Mouse (Mus musculus): ENCODE measurements around the gene Pbld1.

Pbld1 gene

GRCm38 (mm10) chr10:63032956-63033355 lies 27.0 kb upstream of the Pbld1 start:
- in situ Hi-C loops (cut with MboI; ENCODE audit: unreplicated experiment in 2 of 2), result no loop called here

GRCm38 (mm10) chr10:63038571-63039320 lies 21.2 kb upstream of the Pbld1 start:
- in situ Hi-C loops (cut with MboI; ENCODE audit: unreplicated experiment in 2 of 2), result no loop called here

GRCm38 (mm10) chr10:63039867-63040628 lies 19.9 kb upstream of the Pbld1 start:
- in situ Hi-C loops (cut with MboI; ENCODE audit: unreplicated experiment in 2 of 2), result no loop called here

- in situ Hi-C loops (cut with MboI; ENCODE audit: unreplicated experiment in 2 of 2), result no loop called here
Observed at GRCm38 (mm10) chr10:63043154-63043553, 16.8 kb upstream of the Pbld1 start.

GRCm38 (mm10) chr10:63047751-63048150 lies 12.2 kb upstream of the Pbld1 start:
- in situ Hi-C loops (cut with MboI; ENCODE audit: unreplicated experiment in 2 of 2), result no loop called here

GRCm38 (mm10) chr10:63049106-63049505 lies 10.9 kb upstream of the Pbld1 start:
- in situ Hi-C loops (cut with MboI; ENCODE audit: unreplicated experiment in 2 of 2), result no loop called here

GRCm38 (mm10) chr10:63051267-63051666 lies 8.7 kb upstream of the Pbld1 start:
- in situ Hi-C loops (cut with MboI; ENCODE audit: unreplicated experiment in 2 of 2), result loop anchor here in 1 of 2 experiments (25.0 kb wide), 1 partner anchor 239 kb away; no protein-coding TSS in a partner anchor

GRCm38 (mm10) chr10:63052011-63052410 lies 8.0 kb upstream of the Pbld1 start:
- in situ Hi-C loops (cut with MboI; ENCODE audit: unreplicated experiment in 2 of 2), result loop anchor here in 1 of 2 experiments (25.0 kb wide), 1 partner anchor 240 kb away; no protein-coding TSS in a partner anchor

GRCm38 (mm10) chr10:63053007-63053406 lies 7.0 kb upstream of the Pbld1 start:
- in situ Hi-C loops (cut with MboI; ENCODE audit: unreplicated experiment in 2 of 2), result loop anchor here in 1 of 2 experiments (25.0 kb wide), 1 partner anchor 241 kb away; no protein-coding TSS in a partner anchor

GRCm38 (mm10) chr10:63054071-63054470 lies 5.9 kb upstream of the Pbld1 start:
- in situ Hi-C loops (cut with MboI; ENCODE audit: unreplicated experiment in 2 of 2), result loop anchor here in 1 of 2 experiments (25.0 kb wide), 1 partner anchor 242 kb away; no protein-coding TSS in a partner anchor

GRCm38 (mm10) chr10:63054586-63054985 lies 5.4 kb upstream of the Pbld1 start:
- in situ Hi-C loops (cut with MboI; ENCODE audit: unreplicated experiment in 2 of 2), result loop anchor here in 1 of 2 experiments (25.0 kb wide), 1 partner anchor 242 kb away; no protein-coding TSS in a partner anchor

GRCm38 (mm10) chr10:63056966-63057750 lies 2.8 kb upstream of the Pbld1 start:
- in situ Hi-C loops (cut with MboI; ENCODE audit: unreplicated experiment in 2 of 2), result loop anchor here in 1 of 2 experiments (25.0 kb wide), 1 partner anchor 245 kb away; no protein-coding TSS in a partner anchor

GRCm38 (mm10) chr10:63060406-63060805 lies 444 bp downstream of the Pbld1 start:
- in situ Hi-C loops (cut with MboI; ENCODE audit: unreplicated experiment in 2 of 2), result loop anchor here (5.0 to 25.0 kb wide), 5 partner anchors 33 to 336 kb away; partner anchors contain the start of gene Stox1 (in 1 of the 2)

- in situ Hi-C loops (cut with MboI; ENCODE audit: unreplicated experiment in 2 of 2), result loop anchor here (5.0 to 25.0 kb wide), 5 partner anchors 34 to 336 kb away; partner anchors contain the start of gene Stox1 (in 1 of the 2)
Observed at GRCm38 (mm10) chr10:63061266-63061665, 1.3 kb downstream of the Pbld1 start.

- in situ Hi-C loops (cut with MboI; ENCODE audit: unreplicated experiment in 2 of 2), result loop anchor here (5.0 to 25.0 kb wide), 5 partner anchors 35 to 338 kb away; partner anchors contain the start of gene Stox1 (in 1 of the 2)
Observed at GRCm38 (mm10) chr10:63062696-63063095, 2.7 kb downstream of the Pbld1 start.

GRCm38 (mm10) chr10:63063365-63063764 lies 3.4 kb downstream of the Pbld1 start:
- in situ Hi-C loops (cut with MboI; ENCODE audit: unreplicated experiment in 2 of 2), result loop anchor here (5.0 to 25.0 kb wide), 5 partner anchors 36 to 339 kb away; partner anchors contain the start of gene Stox1 (in 1 of the 2)

GRCm38 (mm10) chr10:63064516-63064915 lies 4.6 kb downstream of the Pbld1 start:
- in situ Hi-C loops (cut with MboI; ENCODE audit: unreplicated experiment in 2 of 2), result loop anchor here (5.0 to 25.0 kb wide), 5 partner anchors 37 to 340 kb away; partner anchors contain the start of gene Stox1 (in 1 of the 2)

GRCm38 (mm10) chr10:63065561-63065960 lies 5.6 kb downstream of the Pbld1 start:
- in situ Hi-C loops (cut with MboI; ENCODE audit: unreplicated experiment in 2 of 2), result loop anchor here (5.0 to 25.0 kb wide), 5 partner anchors 78 to 341 kb away; partner anchors contain the start of gene Stox1 (in 1 of the 2)

GRCm38 (mm10) chr10:63065988-63066387 lies 6.0 kb downstream of the Pbld1 start:
- in situ Hi-C loops (cut with MboI; ENCODE audit: unreplicated experiment in 2 of 2), result loop anchor here (5.0 to 25.0 kb wide), 5 partner anchors 79 to 341 kb away; partner anchors contain the start of gene Stox1 (in 1 of the 2)

- in situ Hi-C loops (cut with MboI; ENCODE audit: unreplicated experiment in 2 of 2), result no loop called here
Observed at GRCm38 (mm10) chr10:63086304-63086703, 26.3 kb downstream of the Pbld1 start.

Measured in v-Abl transformed pro-B cells (cell line).